Mouse (Mus musculus): ENCODE data around the gene Alad. TPM values are rescaled to one million over a fixed set of nuclear protein-coding genes. Genes with fewer than 3 reads are reported as not detected.

Gene Alad
- polyA plus RNA-seq, 1 experiment: 37.2 TPM

Other genes starting within 250 kb of the Alad start
- 24.4 and 27.2 TPM in 2 replicates for gene Fkbp15, start 159.4 kb downstream of the Alad start, polyA plus RNA-seq (2012; rRNA removed)
- 19.9 and 20.0 TPM in 2 replicates for gene Slc31a1, start 159.2 kb downstream of the Alad start, polyA plus RNA-seq (2012; rRNA removed)
- 54.6 and 57.6 TPM in 2 replicates for gene Cdc26, start 111.3 kb downstream of the Alad start, polyA plus RNA-seq (2012; rRNA removed)
- gene Prpf4, start 111.1 kb downstream of the Alad start, polyA plus RNA-seq (2012; rRNA removed): 15.6 and 17.4 TPM in 2 replicates
- gene Rnf183, start 84.7 kb downstream of the Alad start, polyA plus RNA-seq (2012; rRNA removed): 0.20 and 0.23 TPM in 2 replicates
- gene Wdr31, start 49.0 kb downstream of the Alad start, polyA plus RNA-seq (2012; rRNA removed): 7.1 and 8.4 TPM in 2 replicates
- 0.60 and 0.78 TPM in 2 replicates for gene Bspry, start 39.9 kb downstream of the Alad start, polyA plus RNA-seq (2012; rRNA removed)
- gene Hdhd3, start 16.5 kb downstream of the Alad start, polyA plus RNA-seq (2012; rRNA removed): 6.8 and 8.0 TPM in 2 replicates
- 30.6 and 31.3 TPM in 2 replicates for gene Pole3, start 5.2 kb upstream of the Alad start, polyA plus RNA-seq (2012; rRNA removed)
- gene 4933430I17Rik, start 5.5 kb upstream of the Alad start, polyA plus RNA-seq (2012; rRNA removed): 0.44 TPM in 2 replicates
- 46.3 and 48.4 TPM in 2 replicates for gene Rgs3, start 39.9 kb upstream of the Alad start, polyA plus RNA-seq (2012; rRNA removed)

All from frontal cortex, adult 2 months (tissue).